Mouse (Mus musculus) myocyte (in vitro differentiated cells): ENCODE measurements around the gene Atg3.

Experiments
- MAX ChIP-seq: IDR thresholded peaks from one replicate; pipeline ENCODE4 v1.6.1; 2011; ENCODE audit warnings: low read depth, mild to moderate bottlenecking, control low read depth
- MYOD1 ChIP-seq, 3 experiments: IDR thresholded peaks; one replicate each; pipeline ENCODE4 v1.6.1; 2011; ENCODE audit warnings: control low read depth in 2 of 3, low read depth in 2 of 3, mild to moderate bottlenecking in 2 of 3, moderate library complexity in 1 of 3; ENCODE audit not compliant: insufficient read length in 2 of 3, control insufficient read depth in 1 of 3
- MYOG ChIP-seq, 3 experiments: IDR thresholded peaks; one replicate each; pipeline ENCODE4 v1.6.1; 2011; ENCODE audit warnings: control low read depth in 2 of 3, low read depth in 2 of 3, mild to moderate bottlenecking in 2 of 3; ENCODE audit not compliant: insufficient read length in 2 of 3, control insufficient read depth in 1 of 3, insufficient read depth in 1 of 3
- POLR2A ChIP-seq: IDR thresholded peaks from one replicate; pipeline ENCODE4 v1.6.1; 2011; ENCODE audit warnings: low read depth, mild to moderate bottlenecking, control low read depth, moderate library complexity; ENCODE audit not compliant: insufficient read length
- POLR2AphosphoS2 ChIP-seq: IDR thresholded peaks from one replicate; pipeline ENCODE4 v1.6.1; 2011; ENCODE audit warnings: low read depth, control low read depth; ENCODE audit not compliant: insufficient read length
- REST ChIP-seq: IDR thresholded peaks from one replicate; pipeline ENCODE4 v1.6.1; 2011; ENCODE audit warnings: mild to moderate bottlenecking, control low read depth, moderate library complexity; ENCODE audit not compliant: insufficient read depth, insufficient read length
- TCF12 ChIP-seq: IDR thresholded peaks from one replicate; pipeline ENCODE4 v1.6.1; 2011; ENCODE audit warnings: mild to moderate bottlenecking, control low read depth; ENCODE audit not compliant: poor library complexity, insufficient read depth, severe bottlenecking
- USF1 ChIP-seq: IDR thresholded peaks from one replicate; pipeline ENCODE4 v1.6.1; 2011; ENCODE audit warnings: low read depth, mild to moderate bottlenecking, control low read depth, moderate library complexity

- no peak for TF ChIP-seq MYOD1 (IDR thresholded peaks at IDR 0.05; ENCODE audit: control insufficient read depth in 1 of 3, insufficient read length in 2 of 3, low read depth in 2 of 3)
- no peak for TF ChIP-seq POLR2AphosphoS2
- no peak for TF ChIP-seq MAX
- no peak for TF ChIP-seq USF1
- no peak for TF ChIP-seq MYOG (IDR thresholded peaks at IDR 0.05; ENCODE audit: control insufficient read depth in 1 of 3, insufficient read depth in 1 of 3, insufficient read length in 2 of 3, low read depth in 2 of 3)
- TF ChIP-seq POLR2A = no peak
- no peak for TF ChIP-seq TCF12
- no peak for TF ChIP-seq REST
Measured at GRCm38 (mm10) chr16:45204859-45205670, 46.5 kb downstream of the Atg3 start.
